7 mouse cellular contexts compared by ENCODE assay signal in genomic region chr1:135787799-135788198, GRCm38 (mm10). TPM values are rescaled to one million over a fixed set of nuclear protein-coding genes. Genes with fewer than 3 reads are reported as not detected.
DNase-seq lines count a peak whose midpoint lies in the region; ATAC-seq and TF ChIP-seq lines count a peak whose summit lies in the region.

No protein-coding gene starts in this region.

- no peak for TF ChIP-seq EP300 in CH12.LX (IDR thresholded peaks at IDR 0.05; ENCODE audit: low read length)

- dilution Hi-C loops in CH12.LX (cut with MboI; ENCODE audit: extremely low pct_ligation_motif_present, extremely low pct_unique_long_range_greater_than_20kb, low sequenced_read_pairs) = no loop called here

- H3K9ac ChIP-seq in CH12.LX (ENCODE audit: insufficient read depth, low read depth) = no peak overlapping the region

- ATAC-seq in granulocyte monocyte progenitor cell, adult 5-6 weeks (replicated peaks; ENCODE audit: poor library complexity, severe bottlenecking) = peak; percentile 71

- no peak overlapping the region for H3K4me2 ChIP-seq in CH12.LX (ENCODE audit: insufficient read depth, low read depth, poor library complexity, severe bottlenecking)

- peak; percentile 91 for DNase-seq in CH12.LX (ENCODE audit: extremely low read depth)
- peak; percentile 73 for DNase-seq in T-cell, adult 2 months (ENCODE audit: low spot score)
- peak; percentile 79 for DNase-seq in kidney, postnatal 14 days
- DNase-seq in lung, postnatal 4 days = peak; percentile 73 to 86
- DNase-seq in right cerebral cortex, postnatal 4 days = peak; percentile 70

- H3K4me3 ChIP-seq in CH12.LX (replicated peaks in 1 of 3; ENCODE audit: low read depth in 2 of 3, low read length in 2 of 3, poor library complexity in 1 of 3) = no peak overlapping the region
- H3K4me3 ChIP-seq in cortical plate, adult 2 months (ENCODE audit: insufficient read depth, low read length) = no peak overlapping the region

- in situ Hi-C loops in CH12.LX (cut with MboI; ENCODE audit: low pct_ligation_motif_present, low pct_unique_long_range_greater_than_20kb, low sequenced_read_pairs) = loop anchor here (5.0 kb wide), 1 partner anchor 35 kb away; no protein-coding TSS in a partner anchor

- H3K4me1 ChIP-seq in CH12.LX (ENCODE audit: control insufficient read depth in 1 of 2, insufficient read depth in 2 of 2) = peaks cover 8 to 30% of the 10 kb centered on the region in 2 experiments
- H3K4me1 ChIP-seq in cortical plate, adult 2 months (ENCODE audit: control insufficient read depth, insufficient read depth, low read length) = no peaks in the 10 kb centered on the region

- TF ChIP-seq POLR2A in CH12.LX (IDR thresholded peaks at IDR 0.05; ENCODE audit: low read depth, low read length) = no peak
- no peak for TF ChIP-seq POLR2A in cortical plate, adult 2 months (IDR thresholded peaks at IDR 0.05; ENCODE audit: extremely low read depth, insufficient read depth, low read length)

- no peaks in the 10 kb centered on the region for H3K36me3 ChIP-seq in CH12.LX (replicated peaks in 1 of 2; ENCODE audit: control insufficient read depth in 1 of 2, insufficient read depth in 1 of 2, low read length in 1 of 2)

- H3K9me3 ChIP-seq in CH12.LX (replicated peaks; ENCODE audit: low read length) = no peaks in the 10 kb centered on the region

- H3K27ac ChIP-seq in CH12.LX (ENCODE audit: insufficient read depth, low read depth) = no peak overlapping the region
- H3K27ac ChIP-seq in cortical plate, adult 2 months (ENCODE audit: insufficient read depth, low read length) = no peak overlapping the region

- H3K27me3 ChIP-seq in CH12.LX (replicated peaks) = peaks cover 2% of the 10 kb centered on the region

- no peaks in the 10 kb centered on the region for H3K79me2 ChIP-seq in CH12.LX (replicated peaks; ENCODE audit: control insufficient read depth, extremely low read depth, insufficient read depth, poor library complexity, severe bottlenecking)

- peak; percentile 54 to 91 for TF ChIP-seq CTCF in CH12.LX (conservative IDR thresholded peaks at IDR 0.05 in 1 of 2, IDR thresholded peaks at IDR 0.05 in 1 of 2; ENCODE audit: low read depth in 2 of 2, low read length in 2 of 2)
- TF ChIP-seq CTCF in cortical plate, adult 2 months (IDR thresholded peaks at IDR 0.05; ENCODE audit: extremely low read depth, insufficient read depth, low read length) = peak; percentile 72

- peak; percentile 26; the same call in 1 of the 2 replicates for TF ChIP-seq RAD21 in CH12.LX (IDR thresholded peaks at IDR 0.05; ENCODE audit: low read depth, low read length)

TF ChIP-seq in CH12.LX, 34 proteins besides CTCF, POLR2A, EP300 and RAD21:
- TF ChIP-seq SMC3 (IDR thresholded peaks at IDR 0.05; ENCODE audit: low read depth, low read length) (peak; percentile 51), IRF4 (IDR thresholded peaks at IDR 0.05; ENCODE audit: low read depth, low read length) (peak; percentile 49; the same call in 1 of the 2 replicates), ELF1 (IDR thresholded peaks at IDR 0.05; ENCODE audit: low read depth, low read length) (peak; percentile 72; the same call in 1 of the 2 replicates), HCFC1 (IDR thresholded peaks at IDR 0.05; ENCODE audit: low read depth, low read length) (peak; percentile 51), KAT2A (IDR thresholded peaks at IDR 0.05; ENCODE audit: insufficient replicate concordance, low read length) (no peak), ZKSCAN1 (IDR thresholded peaks at IDR 0.05; ENCODE audit: borderline replicate concordance, low read depth, low read length) (no peak)

RNA-seq across cellular contexts. Expression of gene Tnni1, which starts 8.6 kb away (rescaled TPM):
- total RNA-seq in CH12.LX (2012; rRNA removed) (1.5 and 1.6 TPM in 2 replicates), CH12.LX (2014; rRNA removed) (5.5 and 6.9 TPM in 2 replicates)
- 3.5 and 4.2 TPM in 2 replicates for polyA plus RNA-seq in CH12.LX (2012; ENCODE audit: insufficient read length, low read depth)
- 17.4 and 18.8 TPM in 2 replicates for polyA plus RNA-seq in cortical plate, adult 2 months (2012; rRNA removed)
- total RNA-seq in granulocyte monocyte progenitor cell, adult 5-6 weeks (2014; fragmentation: Nextera tagmentation) = not detected in 2 replicates
- total RNA-seq in granulocyte monocyte progenitor cell, adult 5-6 weeks (2017) = not detected in 2 replicates

RNA-seq across cellular contexts. Expression of gene Phlda3, which starts 21.9 kb away (rescaled TPM):
- total RNA-seq in CH12.LX (2012; rRNA removed) = 76.8 and 98.1 TPM in 2 replicates
- total RNA-seq in CH12.LX (2014; rRNA removed) = 45.6 and 49.5 TPM in 2 replicates
- 34.9 and 37.5 TPM in 2 replicates for polyA plus RNA-seq in CH12.LX (2012; ENCODE audit: insufficient read length, low read depth)
- 55.8 and 57.3 TPM in 2 replicates for polyA plus RNA-seq in cortical plate, adult 2 months (2012; rRNA removed)
- 1.9 TPM in 1 of 2 replicates, not detected in the other for total RNA-seq in granulocyte monocyte progenitor cell, adult 5-6 weeks (2014; fragmentation: Nextera tagmentation)
- total RNA-seq in granulocyte monocyte progenitor cell, adult 5-6 weeks (2017) = 0.17 and 1.0 TPM in 2 replicates

RNA-seq across cellular contexts. Expression of gene Lad1, which starts 30.6 kb away (rescaled TPM):
- total RNA-seq in CH12.LX (2012; rRNA removed) = 0.13 TPM in 1 of 2 replicates, not detected in the other
- 0.24 TPM in 1 of 2 replicates, not detected in the other for total RNA-seq in CH12.LX (2014; rRNA removed)
- polyA plus RNA-seq in CH12.LX (2012; ENCODE audit: insufficient read length, low read depth) = 0.17 and 0.25 TPM in 2 replicates
- 2.9 and 3.0 TPM in 2 replicates for polyA plus RNA-seq in cortical plate, adult 2 months (2012; rRNA removed)
- not detected in 2 replicates for total RNA-seq in granulocyte monocyte progenitor cell, adult 5-6 weeks (2014; fragmentation: Nextera tagmentation)
- total RNA-seq in granulocyte monocyte progenitor cell, adult 5-6 weeks (2017) = not detected in 2 replicates

RNA-seq across cellular contexts. Expression of gene Tnnt2, which starts 48.4 kb away (rescaled TPM):
- total RNA-seq in CH12.LX (2012; rRNA removed) = 5.5 and 8.6 TPM in 2 replicates
- total RNA-seq in CH12.LX (2014; rRNA removed) = 3.6 and 5.0 TPM in 2 replicates
- polyA plus RNA-seq in CH12.LX (2012; ENCODE audit: insufficient read length, low read depth) = 31.1 and 32.5 TPM in 2 replicates
- polyA plus RNA-seq in cortical plate, adult 2 months (2012; rRNA removed) = 15.4 and 16.2 TPM in 2 replicates
- not detected in 2 replicates for total RNA-seq in granulocyte monocyte progenitor cell, adult 5-6 weeks (2014; fragmentation: Nextera tagmentation)
- total RNA-seq in granulocyte monocyte progenitor cell, adult 5-6 weeks (2017) = not detected in 2 replicates

Comparison
In these comparisons a context has a peak if more than half of its experiments do, and no peak if none do; other contexts are left out.
1. RNA of gene Phlda3, which starts 21.9 kb away (total RNA-seq): 45.6 to 98.1 TPM in CH12.LX; 0.17 to 1.9 TPM in granulocyte monocyte progenitor cell, adult 5-6 weeks; every median in the first group is over 10 times any median in the second.
2. Peak in every context shown above with its lines, with median percentiles within 50 percentile points of each other: DNase-seq.